Mouse (Mus musculus) G1E (cell line): ENCODE data around the gene Prkcb.

Experiments
- CTCF ChIP-seq: IDR thresholded peaks from 2 replicates; pipeline ENCODE4 v1.5.1; 2012; ENCODE audit warnings: low read depth, low read length, inconsistent platforms, mixed read lengths
- TAL1 ChIP-seq: conservative IDR thresholded peaks from 2 replicates; pipeline ENCODE4 v1.6.1; 2012; ENCODE audit warnings: low read depth, low read length, inconsistent platforms, mixed read lengths

DNA sequence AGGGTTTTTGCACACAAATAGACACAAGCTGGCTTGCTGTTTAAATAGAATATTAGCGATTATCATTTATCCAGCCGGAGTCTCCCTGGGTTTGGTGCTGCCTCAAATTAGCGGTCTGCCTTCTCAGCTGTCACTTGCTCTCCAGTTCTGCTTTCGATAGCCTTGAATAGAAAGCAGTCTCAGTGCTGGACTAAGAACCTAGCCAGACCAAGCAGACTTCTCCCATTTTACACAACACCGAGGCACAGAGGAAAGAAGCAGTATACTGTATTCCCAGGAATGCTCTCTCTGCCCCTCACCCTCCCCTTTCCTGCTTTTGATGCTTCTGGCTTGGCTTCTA lies 107.4 kb downstream of the Prkcb start:
- TF ChIP-seq CTCF, result no peak
- TF ChIP-seq TAL1, result no peak
